Mouse (Mus musculus) megakaryocyte, embryonic 14.5 days (primary cell): ENCODE data around the gene Gm35315.

ENCODE experiments used
- FLI1 ChIP-seq: IDR thresholded peaks from 2 replicates; pipeline ENCODE4 v1.6.1; 2012; ENCODE audit warnings: low read length, inconsistent platforms, mixed read lengths
- GATA1 ChIP-seq: IDR thresholded peaks from 3 replicates; pipeline ENCODE4 v1.6.1; 2012; ENCODE audit warnings: mixed read lengths, low read length, inconsistent platforms, borderline replicate concordance

DNA sequence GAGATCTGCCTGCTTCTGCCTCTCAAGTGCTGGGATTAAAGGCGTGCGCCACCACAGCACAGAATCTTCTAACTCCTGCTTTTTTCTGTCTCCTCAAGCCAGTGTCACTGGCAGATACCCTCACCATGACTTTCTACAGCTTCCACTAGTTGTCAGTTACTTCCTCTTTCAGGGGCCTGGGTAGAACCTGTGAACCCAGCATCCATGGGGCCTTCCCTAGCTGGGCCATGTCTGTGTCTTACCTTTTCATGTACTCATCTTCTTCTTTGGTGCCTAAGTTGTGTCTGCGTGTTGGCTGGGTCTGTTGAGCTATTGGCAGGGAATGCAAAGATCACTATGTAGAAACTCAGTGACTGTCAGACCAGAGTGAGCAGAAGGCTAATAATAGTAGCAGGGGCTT is 43.6 kb upstream of the Gm35315 start:
- TF ChIP-seq FLI1 (no peak), GATA1 (no peak)
